Mouse (Mus musculus): ENCODE measurements around the gene Hax1.

The Hax1 gene

DNA sequence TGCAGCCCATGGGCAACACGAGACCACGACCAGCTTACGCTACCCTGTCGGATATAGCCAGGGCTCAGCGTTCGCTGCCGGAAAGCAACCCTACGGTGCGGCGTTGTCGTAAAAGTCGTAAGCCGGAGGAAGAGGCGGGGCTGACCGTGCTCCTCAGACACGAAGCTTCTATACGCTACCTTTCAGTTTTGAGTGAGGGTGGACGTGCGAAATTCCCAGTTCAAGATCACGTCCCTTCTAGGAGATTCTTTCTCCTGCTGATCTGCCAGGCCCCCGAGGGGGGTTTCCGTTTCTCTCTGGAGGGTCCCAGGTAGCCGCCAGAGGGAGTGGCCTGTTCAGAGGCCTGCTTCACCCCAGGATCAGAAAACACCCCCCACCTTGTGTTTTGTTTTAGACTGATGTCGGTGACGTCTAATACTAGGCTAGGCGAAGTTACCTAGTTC, at the start of gene Hax1:
Gene Hax1 (minus strand): TSS at position 169 of the 443 bp plus-strand sequence.
- peak; percentile 99 for DNase-seq (ENCODE audit: low read depth, low spot score)

DNA sequence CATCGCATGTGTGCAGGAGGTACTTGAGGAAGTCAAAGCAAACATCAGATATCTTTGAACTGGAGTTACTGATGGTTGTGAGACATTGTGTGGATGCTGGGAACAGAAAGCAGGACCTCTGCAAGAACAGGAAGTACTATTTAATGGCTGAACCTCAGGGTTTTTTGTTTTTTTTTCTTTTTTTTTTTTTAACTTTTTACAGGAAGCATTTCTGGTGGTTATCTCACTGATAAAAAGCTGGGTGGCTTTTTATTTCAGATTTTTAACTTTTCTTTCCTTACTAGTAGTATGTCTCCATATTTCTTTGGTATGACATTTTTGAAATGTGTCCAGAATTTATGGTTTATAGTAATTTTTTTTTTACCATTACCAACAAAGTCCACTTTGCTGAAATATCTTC, 37.7 kb upstream of the Hax1 start:
- no peak for DNase-seq (ENCODE audit: low read depth, low spot score)

GRCm38 (mm10) chr3:90034653-90035052, 36.1 kb upstream of the Hax1 start:
- no peak for DNase-seq (ENCODE audit: low read depth, low spot score)

DNA sequence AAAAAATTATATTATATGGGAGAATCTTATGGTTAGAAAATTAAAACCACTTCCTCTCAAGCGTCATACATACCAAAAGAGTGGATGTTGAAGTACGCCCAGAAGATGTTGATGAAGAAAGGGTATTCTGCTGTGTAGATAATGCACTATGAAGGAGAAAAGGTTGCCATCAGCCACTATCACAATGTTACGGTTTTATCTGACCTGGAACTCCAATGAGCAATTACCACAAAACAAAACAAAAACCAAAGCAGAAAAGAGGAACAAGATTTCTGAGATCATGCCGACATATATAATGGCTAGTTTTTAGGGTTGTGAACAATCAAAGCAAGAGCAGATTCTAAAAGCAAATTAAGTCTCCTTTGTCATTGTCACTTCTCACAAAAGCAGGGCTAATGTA, 18.0 kb upstream of the Hax1 start:
- DNase-seq (ENCODE audit: low read depth, low spot score): no peak

- DNase-seq (ENCODE audit: low read depth, low spot score): peak; percentile 6
Observed at GRCm38 (mm10) chr3:90010291-90010690, 11.7 kb upstream of the Hax1 start.

- no peak for DNase-seq (ENCODE audit: low read depth, low spot score)
Observed at GRCm38 (mm10) chr3:90004091-90004796, 5.7 kb upstream of the Hax1 start.

DNA sequence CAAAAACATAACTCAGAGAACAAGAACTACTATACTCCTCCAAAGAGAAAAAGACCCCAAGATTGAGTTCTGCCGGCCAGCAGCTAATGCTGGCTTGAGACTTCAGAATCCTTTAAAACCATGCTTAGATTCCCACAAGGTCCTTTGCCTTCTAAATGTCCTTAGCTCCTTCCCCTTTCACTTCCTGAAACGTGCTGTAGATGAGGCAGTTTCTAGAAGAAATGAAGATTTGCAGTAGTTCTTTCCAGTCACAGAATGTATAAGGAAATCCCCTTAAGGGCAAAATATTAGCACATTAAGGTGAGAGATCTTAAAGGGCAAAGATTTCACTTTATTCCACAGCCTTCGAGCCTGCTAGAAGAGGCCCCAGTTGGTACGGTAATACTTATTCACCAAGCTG, 1.2 kb upstream of the Hax1 start:
- no peak for DNase-seq (ENCODE audit: low read depth, low spot score)

DNA sequence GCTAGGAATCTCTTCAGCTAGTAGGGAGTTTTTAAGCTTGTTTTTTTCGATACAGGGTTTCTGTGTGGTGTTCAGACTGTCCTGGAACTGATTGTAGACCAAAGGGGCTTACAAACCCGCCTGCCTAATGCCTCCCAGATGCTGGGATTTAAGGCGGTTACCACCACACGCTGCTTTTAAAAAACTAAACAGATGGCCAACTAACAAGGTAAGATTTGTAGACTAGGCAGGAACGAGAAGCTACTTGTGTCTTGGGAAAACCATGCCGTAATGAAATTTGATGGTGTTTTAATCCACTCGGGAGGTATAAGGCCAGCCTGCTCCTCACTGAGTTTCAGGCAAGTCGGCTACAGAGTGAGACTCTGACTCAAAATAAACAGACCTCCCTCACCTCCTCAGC, 510 bp upstream of the Hax1 start:
- DNase-seq (ENCODE audit: low read depth, low spot score): peak; percentile 16

DNA sequence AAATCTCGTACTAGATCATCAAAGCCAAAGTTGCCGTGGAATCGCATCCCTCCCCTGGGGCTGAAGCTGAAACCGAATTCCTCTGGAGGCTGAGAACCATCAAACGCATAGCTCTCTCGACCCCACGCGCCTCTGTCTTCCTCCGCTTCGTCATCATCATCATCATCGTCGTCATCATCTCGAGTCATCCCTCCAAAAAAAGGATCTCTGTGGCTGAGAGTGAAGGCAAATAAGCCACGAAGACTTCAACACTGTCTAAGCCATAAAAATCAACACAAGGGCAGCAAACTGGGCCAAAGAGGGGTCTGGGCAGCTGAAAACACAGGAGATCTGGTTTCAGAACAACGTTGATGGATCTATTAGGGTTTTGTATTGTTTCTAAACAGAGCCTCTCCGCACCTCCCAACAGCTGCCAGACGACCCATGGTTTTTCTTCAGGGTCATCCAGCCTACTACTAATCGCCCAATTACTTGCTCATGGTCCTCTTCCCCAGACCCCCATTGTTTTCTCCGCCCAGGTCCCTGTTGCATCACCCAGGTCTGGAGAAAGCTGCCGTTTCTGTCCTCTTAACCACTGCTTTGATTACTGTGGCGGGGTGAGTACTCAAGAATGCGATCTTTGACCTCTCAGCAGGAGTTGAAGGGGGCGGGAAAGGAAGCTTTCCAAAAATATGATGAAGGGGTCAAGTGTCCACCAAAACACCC, 637 bp downstream of the Hax1 start:
- DNase-seq (ENCODE audit: low read depth, low spot score): peak; percentile 54

DNA sequence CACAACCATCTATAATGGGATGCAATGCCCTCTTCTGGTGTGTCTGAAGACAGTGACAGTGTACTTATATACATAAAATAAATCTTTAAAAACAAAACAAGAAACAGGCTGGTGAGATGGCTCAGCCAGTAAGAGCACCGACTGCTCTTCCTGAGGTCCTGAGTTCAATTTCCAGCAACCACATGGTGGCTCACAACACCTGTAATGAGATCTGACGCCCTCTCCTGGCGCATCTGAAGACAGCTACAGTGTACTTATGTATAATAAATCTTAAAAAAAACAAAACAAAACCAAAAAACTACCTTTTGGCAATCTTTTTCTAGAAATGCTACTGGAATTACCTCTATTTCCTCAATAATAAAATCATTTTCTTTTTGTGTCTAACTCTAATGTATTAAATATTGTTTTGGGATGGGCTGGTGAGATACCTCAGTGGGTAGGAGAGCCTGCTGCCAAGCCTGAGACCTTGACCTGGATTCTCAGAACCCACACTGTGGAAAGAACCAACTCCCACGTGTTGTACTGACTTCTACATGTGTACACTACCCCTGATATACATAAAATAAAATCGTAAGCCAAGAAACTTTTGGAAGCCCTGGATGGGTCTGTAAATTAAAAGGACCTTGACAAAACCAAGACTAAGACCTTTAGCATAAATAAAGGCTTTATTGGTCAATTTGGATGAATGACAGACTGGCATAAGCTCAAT, 3.6 kb downstream of the Hax1 start:
- no peak for DNase-seq (ENCODE audit: low read depth, low spot score)

- DNase-seq (ENCODE audit: low read depth, low spot score): peak; percentile 29
Observed at GRCm38 (mm10) chr3:89987822-89988221, 10.8 kb downstream of the Hax1 start.

DNA sequence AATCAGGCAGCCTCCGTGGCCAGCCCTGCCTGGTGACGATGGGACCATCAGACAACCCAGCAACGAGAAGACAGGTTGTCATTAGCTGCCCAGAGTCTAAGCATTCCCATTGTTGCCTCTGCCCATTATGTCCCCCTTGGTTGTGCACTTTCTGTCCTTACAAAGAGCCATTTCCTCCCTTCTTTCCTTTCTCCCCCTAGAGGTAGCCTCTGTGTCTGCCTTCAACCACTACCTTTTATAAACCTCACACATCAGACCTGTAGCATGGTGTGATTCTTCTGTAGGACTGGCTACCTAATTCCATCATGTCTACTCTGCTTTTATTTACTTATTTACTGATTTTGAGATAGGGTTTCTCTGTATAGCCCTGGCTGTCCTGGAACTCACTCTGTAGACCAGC, 11.4 kb downstream of the Hax1 start:
- no peak for DNase-seq (ENCODE audit: low read depth, low spot score)

- no peak for DNase-seq (ENCODE audit: low read depth, low spot score)
Observed at GRCm38 (mm10) chr3:89982426-89982825, 16.2 kb downstream of the Hax1 start.

GRCm38 (mm10) chr3:89976859-89977258, 21.7 kb downstream of the Hax1 start:
- no peak for DNase-seq (ENCODE audit: low read depth, low spot score)

GRCm38 (mm10) chr3:89968509-89968908, 30.1 kb downstream of the Hax1 start:
- no peak for DNase-seq (ENCODE audit: low read depth, low spot score)

DNA sequence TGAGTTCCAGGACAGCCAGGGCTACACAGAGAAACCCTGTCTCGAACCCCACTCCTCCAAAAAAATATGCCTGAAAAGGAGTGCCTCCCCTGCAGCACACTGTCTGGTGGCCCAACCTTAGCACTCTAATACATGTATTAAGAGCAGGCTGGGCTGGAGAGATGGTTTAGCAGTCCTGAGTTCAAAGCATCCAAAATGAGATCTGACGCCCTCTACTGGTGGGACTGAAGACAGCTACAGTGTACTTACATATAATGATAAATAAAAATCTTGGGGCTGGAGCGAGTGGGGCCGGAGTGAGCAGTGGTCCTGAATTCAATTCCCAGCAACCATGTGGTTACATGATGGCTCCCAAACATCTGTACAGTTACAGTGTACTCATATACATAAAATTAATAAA, 31.6 kb downstream of the Hax1 start:
- peak; percentile 45 for DNase-seq (ENCODE audit: low read depth, low spot score)

- DNase-seq (ENCODE audit: low read depth, low spot score): no peak
Observed at GRCm38 (mm10) chr3:89965972-89966371, 32.6 kb downstream of the Hax1 start.

DNA sequence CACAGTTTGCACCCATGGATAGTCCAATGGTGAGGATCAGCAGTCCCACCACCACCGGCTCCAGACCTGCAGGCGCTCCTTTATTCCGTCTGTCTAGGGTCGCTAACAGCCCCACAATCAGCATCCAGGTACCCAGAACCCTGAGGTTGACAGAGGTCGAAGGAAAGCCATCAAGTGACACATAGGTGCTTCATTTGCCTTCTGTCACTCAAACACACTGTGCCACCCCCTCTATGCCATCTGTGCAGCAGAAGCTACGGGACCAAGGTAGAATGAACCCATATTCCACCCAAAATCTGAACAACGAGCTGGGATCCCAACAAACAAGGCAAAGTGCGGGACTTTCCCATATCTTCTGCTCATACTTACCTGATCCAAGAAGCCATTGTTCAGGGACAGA, 33.0 kb downstream of the Hax1 start:
- no peak for DNase-seq (ENCODE audit: low read depth, low spot score)

GRCm38 (mm10) chr3:89963926-89964739, 34.4 kb downstream of the Hax1 start:
- DNase-seq (ENCODE audit: low read depth, low spot score): peak; percentile 88

- peak; percentile 77 for DNase-seq (ENCODE audit: low read depth, low spot score)
Observed at GRCm38 (mm10) chr3:89963221-89963763, 35.3 kb downstream of the Hax1 start, which contains the start of gene Atp8b2. Gene Atp8b2, minus strand, starts transcription at chr3:89963508.

DNA sequence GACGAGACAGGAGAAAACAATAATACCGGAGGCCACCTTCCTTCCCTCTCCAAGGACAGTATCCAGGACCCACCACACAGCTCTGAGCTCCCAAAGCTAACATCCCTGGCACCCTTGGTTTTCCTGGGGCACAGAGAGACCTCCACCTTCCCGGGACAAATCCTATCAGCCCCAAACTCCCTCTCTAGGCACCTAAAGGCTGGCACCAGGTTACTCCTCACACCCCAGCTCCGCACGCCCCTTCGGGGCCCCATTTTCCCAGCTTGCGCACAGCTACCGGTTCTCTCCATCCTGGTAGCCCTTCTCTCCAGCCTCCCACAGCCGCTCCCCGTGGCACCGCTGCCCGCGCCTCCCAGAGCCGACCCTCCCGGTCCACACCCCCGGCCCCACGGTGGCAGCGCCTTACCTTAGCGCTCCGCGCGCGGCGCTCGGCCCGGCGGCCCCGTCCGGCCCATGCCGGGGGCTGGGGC, 35.8 kb downstream of the Hax1 start:
- DNase-seq (ENCODE audit: low read depth, low spot score): no peak

All from brain, adult 2 months (tissue).